Mouse (Mus musculus): ENCODE measurements around the gene Prm1.

DNA sequence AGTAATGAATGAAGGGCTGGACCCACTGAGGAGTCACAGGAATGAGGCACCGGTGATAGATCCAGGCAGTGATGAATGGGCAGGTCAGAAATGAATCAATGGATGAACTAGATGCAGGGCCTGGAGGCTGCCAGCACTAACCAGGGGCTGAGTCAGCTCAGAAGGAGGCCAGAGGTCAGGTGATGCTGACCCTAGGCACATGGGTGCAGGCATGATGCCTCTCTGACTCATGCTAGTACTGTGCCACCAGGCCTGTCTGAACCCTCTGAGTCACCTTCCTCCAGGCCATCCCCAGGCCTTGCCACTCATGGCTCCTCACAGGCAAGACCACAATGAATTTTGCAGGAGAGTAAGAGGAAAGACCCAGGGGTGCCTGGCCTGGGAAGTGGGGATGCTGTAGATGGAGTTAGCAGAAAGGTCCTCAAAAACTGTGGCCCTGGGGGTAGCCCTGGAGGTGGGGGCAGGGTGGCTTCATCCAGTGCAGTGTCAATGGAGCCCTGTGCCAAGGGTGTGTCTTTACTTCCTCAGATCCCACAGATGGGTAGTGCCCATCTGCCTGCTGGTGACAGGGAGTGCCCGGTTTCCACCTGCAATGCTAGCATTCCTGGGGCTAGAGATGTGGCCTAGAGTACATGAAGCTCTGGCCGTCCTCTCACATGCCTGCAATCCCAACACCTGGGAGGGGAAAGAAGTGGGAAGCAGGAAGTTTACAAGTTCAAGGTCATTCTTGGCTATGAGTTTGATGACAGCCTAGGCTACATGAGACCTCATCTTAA, 50.9 kb downstream of the Prm1 start:
- TF ChIP-seq POLR2A (IDR thresholded peaks at IDR 0.05; ENCODE audit: borderline replicate concordance, control insufficient read depth, low read depth, low read length) (no peak), CTCF (IDR thresholded peaks at IDR 0.05; ENCODE audit: control insufficient read depth, insufficient read depth, low read length) (no peak)
